Mouse (Mus musculus) stomach, postnatal 0 days (tissue): Measurements from ENCODE around the gene Padi4.

Source experiments
- CTCF ChIP-seq: IDR thresholded peaks from 2 replicates; pipeline ENCODE4 v1.5.1; 2016; ENCODE audit warnings: antibody characterized with exemption, low read depth, mild to moderate bottlenecking, moderate library complexity
- EP300 ChIP-seq: optimal IDR thresholded peaks from 2 replicates; pipeline ENCODE3; 2016; ENCODE audit warnings: antibody characterized with exemption

GRCm38 (mm10) chr4:140809118-140809517, 35.1 kb upstream of the Padi4 start:
- TF ChIP-seq CTCF (no peak), EP300 (no peak)
